Mouse (Mus musculus): ENCODE results near the gene Tspear. TPM values are rescaled to one million over a fixed set of nuclear protein-coding genes. Genes with fewer than 3 reads are reported as not detected.
A peak's percentile ranks its signal among the peaks of the same experiment; 100 is the strongest.
"Not testable (repeated sequence)": the region's sequence is repeated elsewhere in the genome, so short reads cannot be mapped to it uniquely, and the experiment has no call there.

The Tspear gene
- total RNA-seq, 2 experiments from 2014 or later, result not detected

DNA sequence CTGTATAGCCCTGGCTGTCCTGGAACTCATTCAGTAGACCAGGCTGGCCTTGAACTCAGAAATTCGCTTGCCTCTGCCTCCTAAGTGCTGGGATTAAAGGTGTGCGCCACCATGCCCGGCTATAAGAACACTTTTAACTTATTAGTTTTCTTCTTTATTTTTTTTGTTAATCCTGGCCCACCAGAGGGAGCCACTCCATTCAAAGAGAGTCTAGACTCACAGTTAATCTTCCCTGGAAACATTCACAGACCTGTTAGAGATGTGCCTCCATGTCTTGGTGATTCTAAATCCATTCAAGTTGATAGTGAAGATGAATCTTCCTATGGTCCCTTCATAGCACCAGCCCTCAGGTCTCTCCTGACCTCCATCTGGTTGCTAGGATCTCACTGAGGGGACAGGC lies 23.5 kb downstream of the Tspear start:
- peak in 1 of 2 experiments; percentile 29 for DNase-seq (ENCODE audit: extremely low spot score in 1 of 2, low spot score in 1 of 2)

DNA sequence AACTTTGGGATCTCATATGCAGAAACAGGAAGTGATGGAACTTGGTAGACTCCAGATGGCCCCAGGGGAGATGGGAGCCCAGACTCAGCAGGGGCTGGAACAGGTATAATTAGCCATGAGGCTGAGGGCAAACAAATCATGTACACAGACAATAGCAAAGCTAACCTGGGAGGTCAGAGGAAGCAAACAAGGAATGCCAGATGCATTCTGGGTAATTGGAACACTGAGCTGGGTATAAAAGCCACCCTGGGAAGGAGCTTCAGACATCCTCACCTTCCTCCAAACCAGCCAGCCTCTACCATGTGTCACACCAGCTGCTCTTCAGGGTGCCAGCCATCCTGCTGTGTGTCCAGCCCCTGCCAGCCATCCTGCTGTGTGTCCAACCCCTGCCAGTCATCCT lies 24.8 kb downstream of the Tspear start, which contains the start of gene Gm10024:
Gm10024 (plus strand) TSS at position 301 of the 400 bp plus-strand sequence.
- DNase-seq (ENCODE audit: extremely low spot score in 1 of 2, low spot score in 1 of 2), result not testable (repeated sequence)

GRCm38 (mm10) chr10:77713734-77714133 lies 27.4 kb downstream of the Tspear start:
- no peak for DNase-seq (ENCODE audit: extremely low spot score in 1 of 2, low spot score in 1 of 2)

- no peak for DNase-seq (ENCODE audit: extremely low spot score in 1 of 2, low spot score in 1 of 2)
Measured at GRCm38 (mm10) chr10:77715507-77715906, 29.1 kb downstream of the Tspear start, which contains the start of gene Gm10142. Gm10142 (plus strand) TSS chr10:77715807.

DNA sequence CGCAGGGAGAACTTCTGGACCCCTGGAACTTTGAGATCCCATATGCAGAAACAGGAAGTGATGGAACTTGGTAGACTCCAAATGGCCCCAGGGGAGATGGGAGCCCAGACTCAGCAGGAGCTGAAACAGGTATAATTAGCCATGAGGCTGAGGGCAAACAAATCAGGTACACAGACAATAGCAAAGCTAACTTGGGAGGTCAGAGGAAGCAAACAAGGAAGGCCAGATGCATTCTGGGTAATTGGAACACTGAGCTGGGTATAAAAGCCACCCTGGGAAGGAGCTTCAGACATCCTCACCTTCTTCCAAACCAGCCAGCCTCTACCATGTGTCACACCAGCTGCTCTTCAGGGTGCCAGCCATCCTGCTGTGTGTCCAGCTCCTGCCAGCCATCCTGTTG lies 33.9 kb downstream of the Tspear start, which contains the start of gene Krtap12-1:
Krtap12-1 (plus strand) TSS at position 301 of the 400 bp plus-strand sequence.
- DNase-seq (ENCODE audit: extremely low spot score in 1 of 2, low spot score in 1 of 2), result not testable (repeated sequence)

DNA sequence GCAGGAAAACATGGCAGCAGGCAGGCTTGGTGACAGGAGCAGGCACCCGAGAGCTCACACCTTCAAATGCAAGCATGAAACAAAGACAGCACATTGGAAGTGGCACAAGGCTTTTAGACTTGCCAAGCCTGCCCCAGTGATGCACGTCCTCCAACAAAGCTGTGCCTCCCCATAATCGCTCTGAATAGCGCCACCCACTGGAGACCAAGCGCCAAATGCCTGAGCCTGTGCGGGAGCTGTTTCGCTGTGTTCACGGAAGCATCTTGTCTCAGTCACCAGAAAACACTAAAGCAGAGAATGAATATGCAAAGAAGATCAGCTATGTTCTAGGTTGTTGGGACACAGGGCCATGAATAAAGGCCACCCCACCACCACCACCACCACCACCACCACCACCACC lies 38.5 kb downstream of the Tspear start:
- no peak for DNase-seq (ENCODE audit: extremely low spot score in 1 of 2, low spot score in 1 of 2)

DNA sequence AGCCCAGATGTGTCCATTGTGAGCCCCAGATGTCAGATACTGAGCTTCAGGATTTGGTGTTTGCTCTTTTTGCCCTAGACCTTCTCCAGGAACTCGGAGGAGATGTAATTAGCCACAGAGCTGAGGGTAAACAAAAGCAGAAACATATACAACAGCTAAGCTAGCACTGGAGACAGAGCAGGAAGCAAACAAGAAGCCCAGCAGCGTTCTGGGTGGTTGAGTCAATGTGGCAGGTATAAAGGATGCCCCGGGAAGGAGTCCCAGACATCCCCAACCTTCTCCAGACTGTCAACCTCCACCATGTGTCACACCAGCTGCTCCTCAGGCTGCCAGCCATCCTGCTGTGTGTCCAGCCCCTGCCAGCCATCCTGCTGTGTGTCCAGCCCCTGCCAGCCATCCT lies 39.8 kb downstream of the Tspear start, which contains the start of gene Gm10100:
Gm10100 (plus strand) TSS at position 301 of the 400 bp plus-strand sequence.
- DNase-seq (ENCODE audit: extremely low spot score in 1 of 2, low spot score in 1 of 2), result no peak

DNA sequence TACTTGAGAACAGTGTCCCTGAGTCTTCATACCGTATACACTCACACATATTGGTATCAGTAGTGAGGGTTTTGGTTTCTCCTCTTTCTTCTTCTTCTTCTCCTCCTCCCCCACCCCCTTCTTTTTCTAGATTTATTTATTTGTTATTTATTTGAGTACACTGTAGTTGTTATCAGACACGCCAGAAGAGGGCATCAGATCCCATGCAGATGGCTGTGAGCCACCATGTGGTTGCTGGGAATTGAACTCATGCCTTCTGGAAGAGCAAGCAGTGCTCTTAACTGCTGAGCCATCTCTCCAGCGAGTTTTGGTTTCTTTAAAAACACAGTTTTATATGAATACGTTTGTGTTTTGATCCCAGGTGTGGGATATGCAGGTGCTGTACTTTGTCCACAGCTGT lies 41.9 kb downstream of the Tspear start:
- peak in 1 of 2 experiments; percentile 20 for DNase-seq (ENCODE audit: extremely low spot score in 1 of 2, low spot score in 1 of 2)

DNA sequence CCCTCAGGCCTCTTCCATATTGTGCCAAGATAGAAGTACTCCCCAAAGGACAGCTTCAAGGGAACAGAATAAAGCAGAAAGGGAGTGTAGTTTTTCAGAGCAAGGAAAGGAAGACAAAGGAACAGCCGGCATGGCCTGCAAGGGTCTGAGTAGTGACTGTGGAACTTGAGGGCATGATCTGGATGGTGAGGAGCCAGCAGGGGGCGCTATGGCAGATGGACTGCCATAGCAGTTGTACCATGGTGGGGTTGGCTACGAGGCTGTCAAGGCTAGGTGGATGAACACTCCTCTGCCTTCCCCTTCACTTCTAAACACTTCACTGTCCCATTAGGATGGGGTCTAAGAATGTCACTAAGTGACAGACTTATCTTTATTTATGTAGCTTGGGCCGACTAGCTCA lies 42.9 kb downstream of the Tspear start:
- no peak for DNase-seq (ENCODE audit: extremely low spot score in 1 of 2, low spot score in 1 of 2)

DNA sequence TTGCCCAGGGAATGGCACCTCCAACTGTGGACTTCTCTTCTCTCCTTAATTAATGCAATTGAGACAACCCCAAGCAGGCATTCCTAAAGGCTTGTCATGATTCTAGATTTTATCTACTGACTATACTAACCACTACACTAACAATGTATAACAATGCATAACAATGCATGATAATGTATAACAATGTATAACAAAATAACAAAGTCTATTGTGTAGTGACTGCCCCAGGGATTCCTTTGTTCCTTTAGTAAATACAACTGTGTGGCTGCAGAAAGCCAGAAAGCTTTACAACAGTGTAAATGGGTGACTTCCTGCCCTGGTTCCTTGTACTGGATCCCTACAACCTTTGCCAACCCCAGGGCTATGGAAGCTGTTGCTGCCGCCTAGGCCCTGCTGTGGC lies 49.6 kb downstream of the Tspear start:
- DNase-seq (ENCODE audit: extremely low spot score in 1 of 2, low spot score in 1 of 2), result no peak

DNA sequence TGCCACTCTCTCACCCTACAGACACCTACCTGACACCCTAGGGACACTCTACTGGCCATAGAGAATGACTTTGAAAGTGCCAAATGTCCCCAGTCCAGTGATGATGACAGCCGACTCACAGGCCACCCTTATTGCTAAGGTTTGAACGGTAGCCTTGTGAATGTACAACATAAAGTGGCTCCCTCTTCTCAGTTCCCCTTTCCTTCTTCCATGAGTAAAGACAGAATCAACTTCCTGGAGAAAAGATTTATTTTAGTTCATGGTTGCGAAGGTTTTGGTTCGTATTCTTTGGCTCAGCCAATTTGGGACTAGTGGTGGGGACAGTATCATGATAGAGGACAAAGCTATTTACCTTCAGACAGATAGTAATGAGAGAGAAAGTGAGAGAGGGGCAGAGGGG lies 52.6 kb downstream of the Tspear start:
- no peak for DNase-seq (ENCODE audit: extremely low spot score in 1 of 2, low spot score in 1 of 2)

DNA sequence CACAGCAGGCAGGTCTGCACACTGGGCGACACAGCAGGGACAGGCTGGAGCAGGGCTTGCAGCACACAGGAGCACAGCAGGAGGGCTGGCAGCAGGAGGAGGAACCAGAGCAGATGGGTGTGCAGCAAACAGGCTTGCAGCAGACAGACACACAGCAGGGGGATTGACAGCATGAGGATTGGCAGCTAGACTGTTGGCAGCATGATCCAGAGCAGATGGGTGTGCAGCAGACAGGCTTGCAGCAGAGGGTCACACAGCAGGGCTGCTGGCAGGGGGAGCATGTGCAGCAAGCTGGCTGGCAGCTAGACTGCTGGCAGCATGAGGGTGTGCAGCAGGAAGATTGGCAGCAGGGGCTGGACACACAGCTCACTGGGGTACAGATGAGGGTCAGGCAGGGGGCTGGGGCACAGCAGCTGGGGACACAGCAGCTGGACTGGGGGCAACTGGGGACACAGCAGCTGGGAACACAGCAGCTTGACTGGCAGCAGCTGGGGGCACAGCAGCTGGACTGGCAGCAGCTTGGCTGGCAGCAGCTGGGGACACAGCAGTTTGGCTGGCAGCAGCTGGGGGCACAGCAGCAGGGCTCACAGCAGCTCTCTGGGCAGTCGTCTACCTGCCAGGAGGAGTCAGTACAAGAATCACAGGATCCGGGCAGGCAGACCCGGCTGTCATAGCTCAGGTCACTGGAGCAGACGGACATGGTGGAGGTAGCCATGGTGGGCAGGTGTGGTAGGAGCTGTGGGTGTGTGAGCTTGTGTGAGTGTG lies 55.7 kb downstream of the Tspear start, which contains the start of gene Gm18596:
Gm18596 (minus strand) TSS at position 715 of the 765 bp plus-strand sequence.
- DNase-seq (ENCODE audit: extremely low spot score in 1 of 2, low spot score in 1 of 2), result peak in 1 of 2 experiments; percentile 8

- not testable (repeated sequence) for DNase-seq (ENCODE audit: extremely low spot score in 1 of 2, low spot score in 1 of 2)
Measured at GRCm38 (mm10) chr10:77750686-77751085, 64.3 kb downstream of the Tspear start.

GRCm38 (mm10) chr10:77751254-77751653 lies 64.9 kb downstream of the Tspear start, which contains the start of gene Gm9736:
Gm9736 (minus strand) TSS chr10:77751354.
- not testable (repeated sequence) for DNase-seq (ENCODE audit: extremely low spot score in 1 of 2, low spot score in 1 of 2)

DNA sequence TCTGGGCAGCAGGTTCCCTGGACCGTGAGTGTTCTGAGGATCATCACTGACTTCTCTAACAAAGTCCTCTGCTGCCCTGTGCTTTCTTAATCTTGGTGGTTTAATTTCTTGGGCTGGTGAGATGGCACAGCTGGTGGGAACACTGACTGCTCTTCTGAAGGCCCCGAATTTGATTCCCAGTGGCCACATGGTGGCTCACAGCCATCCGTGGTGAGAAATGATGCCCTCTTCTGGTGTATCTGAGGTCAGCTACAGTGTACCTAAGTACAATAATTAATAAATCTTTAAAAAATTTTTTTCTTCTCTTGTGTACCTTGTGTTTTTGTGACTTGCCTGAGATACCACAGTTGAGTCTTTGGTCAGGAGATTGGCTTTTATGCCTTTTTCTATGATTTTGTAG lies 65.9 kb downstream of the Tspear start:
- DNase-seq (ENCODE audit: extremely low spot score in 1 of 2, low spot score in 1 of 2), result not testable (repeated sequence)

- no peak for DNase-seq (ENCODE audit: extremely low spot score in 1 of 2, low spot score in 1 of 2)
Measured at GRCm38 (mm10) chr10:77753448-77753847, 67.1 kb downstream of the Tspear start.

- not testable (repeated sequence) for DNase-seq (ENCODE audit: extremely low spot score in 1 of 2, low spot score in 1 of 2)
Measured at GRCm38 (mm10) chr10:77759582-77759981, 73.2 kb downstream of the Tspear start, which contains the start of gene Gm3233. Gm3233 (minus strand) TSS chr10:77759682.

DNA sequence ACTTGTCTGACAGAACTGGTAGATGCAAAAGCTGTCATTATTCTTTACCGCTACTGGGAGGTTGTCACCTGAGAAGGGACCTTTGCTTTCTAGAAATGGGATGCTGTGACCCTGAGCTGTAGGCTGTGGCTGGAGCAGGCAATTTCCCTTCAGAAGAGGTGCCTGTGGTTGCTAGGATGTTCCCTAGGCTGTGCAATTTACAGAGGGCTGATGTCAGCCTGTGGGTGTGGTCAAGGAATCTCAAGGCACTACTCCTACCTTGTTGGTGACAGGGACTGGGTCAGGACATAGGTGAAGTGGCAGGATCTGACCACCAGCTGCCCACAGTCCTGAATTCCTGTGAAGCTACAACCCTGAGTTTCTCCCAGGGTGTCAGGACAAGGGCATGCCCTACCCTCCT lies 83.4 kb downstream of the Tspear start:
- no peak for DNase-seq (ENCODE audit: extremely low spot score in 1 of 2, low spot score in 1 of 2)

- not testable (repeated sequence) for DNase-seq (ENCODE audit: extremely low spot score in 1 of 2, low spot score in 1 of 2)
Measured at GRCm38 (mm10) chr10:77771225-77771624, 84.9 kb downstream of the Tspear start, which contains the start of gene Gm3238. Gm3238 (minus strand) TSS chr10:77771325.

DNA sequence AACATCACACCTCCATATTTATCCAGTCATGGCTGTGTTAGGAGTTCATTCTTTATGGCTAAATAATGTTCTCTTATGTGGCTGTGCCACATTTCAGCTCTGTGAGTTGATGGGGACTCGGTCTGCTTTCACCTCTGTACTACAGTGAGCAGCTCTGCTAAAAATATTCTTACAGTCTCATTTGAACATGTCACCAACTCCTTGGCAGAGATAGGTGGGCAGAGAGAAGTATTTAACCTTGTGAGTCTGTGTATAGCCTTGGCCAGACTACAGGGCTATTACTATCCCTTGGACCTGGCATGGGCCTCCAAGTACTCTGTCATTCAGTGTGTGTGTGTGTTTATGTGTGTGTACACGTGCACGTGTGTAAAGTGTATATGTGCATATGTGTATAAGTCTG lies 85.8 kb downstream of the Tspear start:
- DNase-seq (ENCODE audit: extremely low spot score in 1 of 2, low spot score in 1 of 2), result not testable (repeated sequence)

DNA sequence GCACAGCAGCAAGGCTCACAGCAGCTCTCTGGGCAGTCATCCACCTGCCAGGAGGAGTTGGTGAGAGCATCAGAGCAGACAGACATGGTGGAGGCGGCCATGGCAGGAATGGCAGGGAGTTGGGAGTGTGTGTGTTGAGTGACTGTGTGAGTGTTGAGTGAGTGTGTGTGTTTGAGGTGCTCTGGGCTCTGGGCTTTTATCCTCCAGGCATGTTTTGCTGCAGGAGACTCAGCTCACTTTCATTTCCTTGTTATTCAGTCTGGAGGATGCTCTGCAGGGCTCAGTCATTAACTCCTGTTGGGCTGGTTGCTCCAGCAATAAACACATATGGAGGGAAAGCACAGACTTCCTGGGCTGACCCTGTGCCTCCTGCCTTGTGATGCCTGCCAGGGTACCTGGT lies 90.5 kb downstream of the Tspear start, which contains the start of gene Gm7138:
Gm7138 (minus strand) TSS at position 101 of the 400 bp plus-strand sequence.
- not testable (repeated sequence) for DNase-seq (ENCODE audit: extremely low spot score in 1 of 2, low spot score in 1 of 2)
